Mouse (Mus musculus): ENCODE measurements at regions not wholly inside any gene's neighbourhood (a gene's known extent, or its start where the extent isn't known, plus 50 kb on each side); places are given as distances from the start of the nearest gene placed in this dataset.

DNA sequence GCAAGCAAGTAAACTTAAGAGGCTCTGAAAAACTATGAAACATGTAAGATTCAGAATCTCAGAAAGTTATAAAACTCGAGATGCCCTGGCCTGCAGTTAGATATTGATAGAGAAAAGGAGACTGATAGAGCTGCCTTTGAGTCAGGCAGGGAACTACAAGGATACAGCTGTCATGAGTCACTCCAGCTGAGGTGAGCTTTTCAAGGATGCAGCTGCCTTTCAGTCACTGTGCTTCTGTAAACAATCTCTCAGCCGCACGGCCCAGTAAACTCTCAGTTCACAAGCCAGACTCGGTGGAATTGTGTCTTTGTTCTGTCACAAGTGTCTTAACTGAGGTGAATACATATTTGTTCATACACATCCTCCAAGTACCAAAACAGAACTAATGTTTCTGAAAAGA is 334.9 kb upstream of the Rsrc1 start:
- in situ Hi-C loops (cut with MboI, MseI) = no loop called here

DNA sequence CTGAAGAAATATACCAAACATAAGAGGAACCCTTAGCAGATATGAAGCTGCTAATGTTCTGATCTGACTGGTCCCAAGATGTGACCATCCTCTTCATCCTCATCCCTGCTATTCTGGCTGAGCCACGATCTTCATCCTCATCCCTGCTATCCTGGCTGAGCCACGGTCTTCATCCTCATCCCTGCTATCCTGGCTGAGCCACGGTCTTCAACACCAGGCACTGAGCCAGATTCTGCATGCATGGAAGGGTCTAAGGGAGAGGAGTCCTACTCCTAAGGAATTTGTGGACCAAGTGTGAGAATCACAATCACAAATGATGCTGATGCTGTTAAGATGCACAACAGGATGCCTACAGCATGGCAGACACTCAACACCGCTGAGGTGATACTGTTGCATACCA is 331.9 kb upstream of the Rsrc1 start:
- in situ Hi-C loops (cut with MboI, MseI) = no loop called here

DNA sequence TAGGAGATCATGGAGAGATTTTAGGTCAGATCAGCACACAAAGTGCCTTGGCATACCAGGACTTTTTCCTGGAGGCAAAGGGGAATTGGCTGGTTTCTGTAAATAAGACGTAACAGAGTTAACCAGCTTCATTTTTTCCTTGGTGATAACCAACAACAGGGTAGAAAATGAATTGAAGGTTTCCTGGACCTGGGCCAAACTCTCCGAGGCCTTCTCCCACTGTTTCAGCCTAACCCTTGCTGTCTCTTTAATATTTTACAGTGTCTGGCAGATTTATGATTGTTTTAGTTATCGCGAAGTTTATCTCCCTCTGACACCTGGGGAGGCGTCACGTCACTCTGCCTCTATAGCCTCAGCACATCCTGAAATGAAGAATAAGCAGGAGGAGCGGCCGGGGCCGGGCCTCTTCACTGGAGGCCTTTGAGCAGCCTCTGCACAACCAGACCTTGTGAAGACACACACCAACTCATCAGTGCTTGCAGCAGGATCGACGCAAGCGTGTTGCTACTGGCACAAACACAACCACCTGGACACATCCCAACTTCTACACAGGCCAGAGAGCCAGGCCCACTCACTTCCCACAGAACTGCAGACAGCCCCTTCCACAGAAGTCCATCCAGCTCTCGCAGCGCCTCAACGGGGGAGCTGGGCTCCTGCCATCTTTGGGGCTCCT is 331.0 kb upstream of the Rsrc1 start:
- in situ Hi-C loops (cut with MboI, MseI) = no loop called here

DNA sequence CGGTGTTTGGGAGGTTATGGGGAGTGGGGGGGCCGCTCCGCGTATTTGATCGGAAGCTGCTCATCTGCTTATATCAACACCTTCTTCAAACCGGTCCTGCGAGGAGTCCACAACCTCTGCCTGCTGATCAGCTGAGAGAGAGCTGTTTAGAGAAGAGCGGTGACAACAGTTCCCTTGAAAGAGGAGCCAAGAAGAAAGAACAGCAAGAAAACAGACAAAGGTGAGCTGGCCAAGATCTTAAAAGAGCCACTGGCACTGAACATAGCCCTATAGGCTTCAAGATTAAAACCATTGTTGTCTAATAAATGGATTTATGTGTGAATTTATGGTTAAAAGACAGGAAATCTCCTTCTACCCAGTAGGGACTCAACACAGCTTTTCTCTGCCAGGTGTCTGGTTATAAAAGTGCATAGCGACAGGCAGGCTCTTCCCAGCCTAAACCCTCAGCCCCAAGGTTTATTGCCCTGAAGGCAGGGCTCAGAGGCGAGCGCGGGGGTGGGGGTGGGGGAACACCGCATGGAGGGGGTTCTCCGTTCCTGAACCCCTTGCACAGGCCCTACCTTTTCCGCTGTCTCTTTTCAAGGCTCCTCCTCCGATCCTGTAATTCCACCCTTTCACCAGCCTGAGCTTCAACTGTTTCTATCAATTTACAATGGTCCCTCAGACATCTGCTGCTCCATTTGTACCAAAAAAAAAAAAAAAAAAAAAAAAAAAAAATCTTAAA is 330.3 kb upstream of the Rsrc1 start:
- in situ Hi-C loops (cut with MboI, MseI) = no loop called here

DNA sequence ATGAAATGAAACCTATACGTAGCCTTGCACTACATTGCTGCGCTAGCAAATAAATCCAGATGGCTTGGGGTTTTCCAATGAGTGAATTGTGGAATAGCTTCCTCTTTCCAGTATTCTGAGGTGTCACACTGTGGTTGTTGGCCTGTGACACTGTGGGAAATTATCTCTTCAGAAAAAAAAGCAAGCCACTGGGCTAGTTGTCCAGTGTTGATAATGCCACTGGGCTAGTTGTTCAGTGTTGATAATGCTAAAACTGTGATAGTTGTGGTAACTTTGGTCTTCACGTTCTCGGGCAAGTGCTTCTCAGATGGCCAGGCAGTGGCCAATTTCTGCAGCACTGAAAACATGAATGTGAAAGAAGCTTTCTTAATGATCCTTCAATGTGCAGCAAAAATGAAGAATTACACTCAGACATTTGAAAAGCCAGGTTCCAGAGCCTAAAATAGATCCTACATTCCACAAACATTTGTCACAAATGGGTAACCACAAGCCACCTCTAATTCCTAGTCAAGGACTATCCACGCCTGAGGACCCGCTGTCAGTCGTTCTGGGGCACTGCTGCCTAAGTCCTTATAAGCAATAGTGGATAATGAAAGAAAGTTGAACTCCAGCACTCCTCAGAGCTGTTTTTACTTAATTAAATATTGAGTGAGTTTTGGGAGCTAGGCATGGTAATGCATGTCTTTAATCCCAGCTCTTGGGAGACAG is 328.9 kb upstream of the Rsrc1 start:
- in situ Hi-C loops (cut with MboI, MseI) = no loop called here

DNA sequence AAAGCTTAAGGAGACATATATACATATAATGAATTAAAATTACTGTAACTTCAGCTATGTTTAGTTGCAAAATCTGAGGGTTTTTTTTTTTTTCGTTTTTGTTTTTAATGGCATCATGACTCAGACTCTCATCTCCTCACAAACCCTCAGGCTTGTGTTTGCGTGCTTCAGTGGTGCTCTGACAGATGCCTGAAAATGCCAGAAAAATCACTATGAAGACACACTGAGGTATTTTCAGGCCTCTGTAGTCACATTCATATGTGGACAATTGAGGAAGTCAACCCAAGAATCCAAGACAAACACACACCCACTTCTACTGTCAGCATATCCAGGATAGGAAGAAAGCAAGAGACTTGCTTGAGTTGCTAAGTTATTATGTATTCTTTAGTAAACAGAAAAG is 327.2 kb upstream of the Rsrc1 start:
- in situ Hi-C loops (cut with MboI, MseI) = no loop called here

DNA sequence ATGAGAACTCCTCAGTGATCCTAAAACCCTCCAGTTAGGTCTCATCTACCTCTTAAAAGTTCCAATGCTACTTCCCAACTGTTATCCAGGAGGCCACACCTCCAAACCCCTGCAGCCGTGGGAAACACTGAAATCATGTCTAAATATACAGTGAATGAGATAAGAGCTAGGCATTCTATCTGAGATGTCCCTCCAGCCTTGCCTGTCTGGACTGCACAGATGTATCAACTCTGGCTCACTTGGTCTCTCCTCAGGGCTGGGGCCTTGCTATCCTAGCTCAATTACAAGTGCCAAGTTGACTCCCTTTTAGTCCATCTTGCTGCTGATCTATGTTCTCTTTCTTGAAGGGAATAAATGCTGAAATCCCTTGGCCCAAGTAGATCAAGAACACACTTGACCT is 326.3 kb upstream of the Rsrc1 start:
- in situ Hi-C loops (cut with MboI, MseI) = no loop called here

DNA sequence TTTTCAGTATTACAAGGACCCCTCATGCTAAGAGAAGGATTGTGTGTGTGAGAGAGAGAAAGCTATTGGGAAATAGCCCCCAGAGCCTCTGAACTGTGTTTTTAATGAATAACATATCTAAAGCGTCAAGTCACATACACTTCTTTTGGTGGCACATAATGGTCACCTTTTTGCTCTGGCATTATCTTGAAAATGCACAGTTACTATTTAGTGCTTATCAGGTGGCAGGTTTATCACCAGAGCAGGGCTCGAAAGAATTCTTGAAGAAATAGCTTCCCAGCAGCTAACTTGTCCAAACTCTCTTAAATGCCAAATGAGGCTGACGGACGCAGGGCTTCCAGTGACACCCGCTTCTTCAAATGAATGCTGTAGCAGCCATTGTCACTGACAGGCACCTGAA is 324.7 kb upstream of the Rsrc1 start:
- in situ Hi-C loops (cut with MboI, MseI) = no loop called here

DNA sequence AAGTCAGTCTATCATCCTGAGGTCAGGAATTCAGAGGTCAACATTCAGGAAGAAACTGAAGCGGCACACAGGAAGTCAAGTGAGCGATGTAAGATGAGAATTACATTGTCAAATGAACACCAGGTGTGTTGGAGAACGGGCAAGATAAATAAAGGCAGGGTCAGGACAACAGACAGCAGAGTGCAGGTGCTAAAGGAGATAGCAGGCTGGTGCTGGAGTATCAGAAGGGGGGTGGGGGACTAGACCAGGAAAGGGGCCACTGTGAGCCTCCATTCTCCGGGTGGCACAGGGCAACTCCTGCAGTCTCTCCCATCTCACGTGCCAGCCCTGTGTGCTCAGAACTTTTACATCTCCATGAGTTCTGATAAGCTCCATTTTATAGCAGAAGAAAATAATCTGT is 320.6 kb upstream of the Rsrc1 start:
- in situ Hi-C loops (cut with MboI, MseI) = no loop called here

DNA sequence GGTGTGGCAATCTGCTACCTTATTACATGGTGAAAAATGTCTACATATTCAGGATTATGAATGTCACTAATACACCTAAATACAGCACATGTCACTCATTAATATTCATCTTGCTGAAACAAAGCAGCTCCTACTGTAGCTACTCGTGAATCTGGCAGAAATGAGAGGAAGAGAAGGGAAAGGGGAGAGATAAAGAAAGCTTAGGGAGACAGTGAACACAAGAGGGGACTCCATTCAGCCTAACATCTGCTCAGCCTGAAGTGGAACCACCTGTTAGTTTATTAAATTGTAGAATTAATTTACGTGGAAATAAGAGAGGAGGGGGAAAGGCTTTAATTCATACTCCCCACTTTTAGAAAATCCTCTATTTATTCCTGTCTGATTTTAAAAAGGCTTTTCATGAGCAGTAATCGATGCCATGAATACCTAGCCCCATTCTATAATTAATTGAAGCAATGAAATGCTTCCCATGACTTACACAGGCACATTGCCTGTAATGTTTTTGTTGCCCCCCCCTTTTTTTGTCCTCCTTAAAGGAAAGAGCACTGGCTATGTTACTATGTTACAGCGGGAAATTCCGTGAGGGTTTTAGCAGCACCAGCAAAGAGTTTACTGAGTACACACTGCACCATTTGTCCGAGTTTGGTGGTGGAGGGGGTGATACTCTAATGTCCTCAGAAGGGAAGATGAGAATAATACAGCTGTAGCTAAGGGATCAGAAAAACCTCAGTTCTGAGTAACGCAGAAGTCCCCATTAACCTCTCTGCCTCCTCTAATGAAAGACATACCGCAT is 319.2 kb upstream of the Rsrc1 start:
- in situ Hi-C loops (cut with MboI, MseI) = no loop called here

DNA sequence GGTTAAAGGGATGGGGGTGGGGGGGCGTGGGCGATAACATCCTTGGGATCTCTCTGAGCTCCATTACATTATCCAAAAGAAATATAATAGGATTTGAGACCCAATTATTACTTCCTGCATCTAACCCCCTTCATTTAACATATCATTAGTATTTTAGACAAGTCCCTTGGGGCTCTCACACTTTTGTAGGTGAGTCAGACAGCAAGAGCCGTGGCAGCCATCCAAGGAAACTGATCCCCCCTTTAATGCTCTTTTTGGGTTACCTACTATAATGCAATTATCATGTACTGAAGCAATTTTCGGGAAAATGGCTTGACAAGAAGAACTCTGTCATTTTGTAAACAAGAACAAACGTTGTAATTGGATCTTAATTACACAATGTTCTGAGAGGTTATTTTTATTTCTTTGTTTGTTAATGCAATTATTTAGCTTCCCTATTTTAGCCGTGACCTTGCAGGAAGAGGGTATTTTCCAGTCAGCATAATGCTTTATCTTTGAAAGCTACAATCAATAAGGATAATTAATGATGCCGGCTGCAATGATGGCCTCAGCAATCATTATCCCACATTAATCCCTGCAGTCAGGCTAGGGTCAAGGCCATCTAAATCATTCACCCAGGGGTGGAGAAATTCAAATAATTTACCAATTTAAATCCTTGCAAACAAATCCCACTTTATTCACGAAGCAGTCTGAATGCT is 297.5 kb upstream of the Rsrc1 start:
- in situ Hi-C loops (cut with MboI, MseI) = loop anchor here (10.0 kb wide), 1 partner anchor 191 kb away; no protein-coding TSS in a partner anchor

DNA sequence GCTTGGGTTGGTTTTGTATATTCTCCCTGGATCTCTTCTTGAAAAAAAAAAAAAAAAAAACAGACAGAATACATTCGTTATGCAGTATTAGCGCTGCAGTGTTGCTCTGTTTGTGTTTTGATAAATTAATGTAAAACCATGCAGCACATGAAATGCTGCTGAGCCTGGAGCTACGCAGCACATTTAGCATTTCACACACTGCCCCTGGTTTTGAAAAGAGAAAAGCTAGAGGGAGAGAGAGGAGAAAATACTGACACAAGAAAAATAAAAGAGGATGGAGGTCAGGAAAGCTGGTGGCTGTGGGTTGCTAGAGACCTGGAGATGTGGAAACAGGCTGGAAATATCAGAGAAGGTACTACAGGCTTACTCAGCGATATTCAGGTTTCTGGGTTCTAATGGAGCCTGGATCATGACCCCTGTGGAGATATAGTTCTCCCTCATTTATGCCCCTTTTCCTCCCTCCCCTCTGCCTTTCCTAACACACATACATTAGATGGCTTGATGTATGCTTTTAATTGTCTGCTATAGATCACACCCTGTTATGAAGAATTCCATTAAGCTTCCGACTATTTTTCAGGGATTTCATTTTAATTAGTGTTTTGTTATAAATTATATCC is 296.8 kb upstream of the Rsrc1 start:
- in situ Hi-C loops (cut with MboI, MseI) = loop anchor here (10.0 kb wide), 1 partner anchor 190 kb away; no protein-coding TSS in a partner anchor

DNA sequence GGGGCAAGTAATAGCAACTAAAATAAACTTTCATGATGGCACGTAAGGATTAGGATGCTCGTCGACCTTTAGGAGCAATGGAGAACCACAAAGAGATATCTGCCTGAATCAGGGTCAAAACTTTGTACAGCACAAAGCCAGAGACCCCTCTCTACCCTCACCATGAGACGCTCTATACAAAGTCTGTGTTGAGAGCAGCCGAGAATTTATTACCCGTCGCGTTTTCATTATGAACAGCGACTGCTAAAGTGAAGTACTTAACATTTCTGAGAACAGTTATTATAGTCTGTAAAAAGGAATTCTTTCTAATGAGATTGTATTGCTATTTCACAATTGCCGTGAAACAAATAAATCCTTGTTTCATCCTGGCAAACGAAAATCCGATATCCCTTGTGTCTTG is 296.1 kb upstream of the Rsrc1 start:
- in situ Hi-C loops (cut with MboI, MseI) = loop anchor here (10.0 kb wide), 1 partner anchor 190 kb away; no protein-coding TSS in a partner anchor

DNA sequence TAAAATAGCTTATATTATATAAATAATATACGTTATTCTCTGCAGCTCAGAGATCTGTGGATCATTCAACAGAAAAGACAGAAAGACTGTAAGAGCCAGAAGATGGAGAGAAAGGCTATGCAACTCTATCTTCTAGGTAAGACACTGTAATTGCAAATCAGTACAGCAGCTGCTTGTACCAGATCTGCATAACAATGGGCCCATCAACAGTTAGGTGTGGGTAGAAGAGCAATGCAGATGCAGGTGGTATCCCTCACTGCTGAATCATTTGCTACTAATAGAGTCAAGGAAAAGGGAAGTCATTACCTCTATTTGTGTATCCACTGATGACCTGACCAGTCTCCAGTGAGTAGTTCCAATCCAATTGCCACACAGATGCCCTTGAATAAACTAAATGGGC is 294.1 kb upstream of the Rsrc1 start:
- in situ Hi-C loops (cut with MboI, MseI) = loop anchor here (10.0 kb wide), 1 partner anchor 188 kb away; no protein-coding TSS in a partner anchor

DNA sequence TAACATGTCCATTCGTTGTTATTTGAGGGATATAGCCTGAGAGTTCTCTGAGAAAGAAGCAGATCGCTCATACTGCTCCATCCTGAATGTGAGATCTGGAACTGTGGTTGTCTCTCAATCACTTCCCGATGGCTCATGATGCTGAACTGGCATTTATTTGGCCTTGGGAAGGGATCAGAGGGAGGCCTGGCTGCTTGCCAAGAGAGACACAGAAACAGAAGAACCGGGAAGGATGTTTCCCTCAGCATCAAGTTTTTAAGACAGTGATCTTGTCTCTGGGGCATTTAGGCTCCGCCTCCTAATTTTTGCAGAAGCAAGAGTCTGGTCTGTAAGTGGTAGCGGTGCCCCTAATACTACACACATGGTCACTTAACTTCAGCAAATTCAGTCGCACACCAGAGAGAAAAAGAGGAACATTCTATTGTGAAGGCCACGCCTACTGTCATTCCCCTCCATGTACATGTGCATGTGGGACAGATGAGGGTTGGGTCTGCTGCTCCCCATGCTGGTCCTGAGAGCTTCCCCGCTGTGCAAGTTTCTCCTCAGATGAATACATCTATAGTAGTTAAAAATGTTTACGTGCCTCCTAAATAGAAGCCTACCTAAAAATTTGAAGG is 290.2 kb upstream of the Rsrc1 start:
- in situ Hi-C loops (cut with MboI, MseI) = no loop called here

DNA sequence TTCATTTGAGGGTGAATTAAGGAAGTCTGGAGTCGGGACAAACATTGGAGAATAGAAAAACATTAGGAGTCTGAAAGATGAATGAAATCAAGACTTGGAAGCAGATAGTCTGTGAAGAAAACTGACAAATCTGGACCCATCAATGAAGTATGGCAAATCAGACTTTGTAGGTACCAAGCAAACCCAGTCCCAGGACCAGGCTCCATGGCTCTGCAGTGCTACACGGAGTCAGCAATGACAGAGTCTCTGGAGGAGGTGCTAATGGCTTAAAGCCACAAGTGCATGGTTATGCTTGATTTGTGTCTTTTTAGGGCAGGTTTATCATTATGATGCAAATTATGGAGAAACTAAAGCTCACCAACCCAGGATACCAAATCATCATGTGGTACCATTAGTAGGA is 286.1 kb upstream of the Rsrc1 start:
- in situ Hi-C loops (cut with MboI, MseI) = no loop called here

DNA sequence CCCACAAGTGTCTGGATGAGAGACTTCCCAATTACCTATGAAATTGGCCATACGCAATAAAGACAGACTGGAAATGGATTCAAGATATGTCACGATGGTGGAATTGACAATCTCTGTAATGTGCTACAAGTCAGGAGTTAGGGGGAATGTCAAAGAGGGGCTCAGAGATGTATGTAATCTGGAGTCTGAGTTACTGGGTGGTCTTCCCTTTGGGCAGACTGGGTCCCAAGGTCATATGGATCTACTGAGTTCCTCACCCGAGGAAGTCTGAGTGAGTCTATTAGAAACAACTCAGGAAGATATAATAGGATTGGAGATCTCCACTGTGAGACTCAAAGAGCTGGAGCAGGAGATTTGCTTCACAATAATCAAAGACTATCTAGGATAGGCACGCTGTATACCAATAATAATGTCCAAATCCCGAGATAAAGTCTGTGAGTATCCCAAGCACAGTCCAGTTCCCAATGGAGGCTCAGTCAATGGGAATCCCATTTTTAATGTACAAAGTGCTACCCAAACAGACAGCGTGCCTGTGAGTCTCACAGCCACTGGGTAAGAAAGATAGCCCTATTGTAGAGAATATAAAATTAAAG is 285.4 kb upstream of the Rsrc1 start:
- in situ Hi-C loops (cut with MboI, MseI) = no loop called here

DNA sequence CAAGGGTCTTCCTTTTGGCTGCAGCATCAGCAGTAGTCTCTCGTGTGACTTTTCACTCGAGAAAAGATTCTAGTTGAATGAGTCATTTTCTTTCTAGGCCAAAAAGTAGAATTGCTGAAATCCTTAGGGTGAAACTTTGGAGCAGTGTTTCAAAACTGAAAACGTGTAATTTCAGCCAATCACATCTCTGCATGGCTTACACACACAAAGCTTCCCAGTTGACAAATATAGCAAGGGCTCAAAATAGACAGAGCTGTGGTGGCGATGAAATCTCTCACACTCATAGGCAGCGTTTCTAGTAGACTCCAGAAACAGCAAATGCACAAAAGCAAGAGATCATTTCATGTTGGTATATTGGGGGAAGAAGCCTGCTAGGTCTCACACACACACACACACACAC is 283.1 kb upstream of the Rsrc1 start:
- in situ Hi-C loops (cut with MboI, MseI) = no loop called here

DNA sequence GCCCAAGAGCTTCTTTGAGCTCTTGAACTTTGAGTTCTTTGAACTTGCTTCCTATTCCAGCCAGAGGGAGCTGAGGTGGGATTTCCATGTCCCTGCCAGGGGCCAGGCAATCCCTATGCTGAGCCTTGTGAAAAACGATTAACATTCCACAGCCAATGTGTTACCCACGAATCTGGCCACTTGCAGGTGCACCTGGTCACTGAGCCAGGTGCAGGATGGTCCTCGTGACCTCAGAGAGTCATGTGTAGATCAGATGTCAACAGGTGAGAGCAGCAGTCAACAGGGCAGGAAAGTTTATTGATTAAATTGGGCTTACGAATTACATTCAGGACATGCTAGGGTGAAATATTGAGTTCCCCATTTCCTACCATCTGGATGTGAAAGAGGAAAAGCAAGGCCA is 275.4 kb upstream of the Rsrc1 start:
- in situ Hi-C loops (cut with MboI, MseI) = no loop called here

DNA sequence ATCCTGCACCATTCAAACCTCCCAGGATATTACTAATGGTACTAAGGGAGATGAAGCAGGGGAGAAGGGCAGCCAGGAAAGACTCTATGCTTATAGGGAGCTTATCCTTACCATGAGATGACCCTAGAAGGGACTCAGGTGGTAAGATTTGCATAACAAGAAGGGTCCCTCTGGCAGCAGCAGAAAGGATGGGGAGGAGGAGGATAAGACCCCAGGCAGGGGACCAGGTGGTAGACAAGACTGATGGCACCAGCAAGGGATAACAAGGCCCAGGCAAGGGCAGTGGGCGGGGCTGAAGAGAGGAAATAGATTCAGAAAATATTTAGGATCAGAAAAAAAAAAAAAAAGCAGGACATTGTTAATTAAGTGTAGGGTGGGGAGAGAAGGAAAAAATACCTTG is 245.7 kb upstream of the Rsrc1 start:
- in situ Hi-C loops (cut with MboI, MseI) = loop anchor here (25.0 kb wide), 1 partner anchor 848 kb away; no protein-coding TSS in a partner anchor
